Mouse (Mus musculus): ENCODE results near the gene Helz. TPM values are rescaled to one million over a fixed set of nuclear protein-coding genes. Genes with fewer than 3 reads are reported as not detected.

Helz gene
- polyA plus RNA-seq, 1 experiment from 2014 or later = 24.1 TPM

- DNase-seq (ENCODE audit: low spot score) = no peak
Measured at GRCm38 (mm10) chr11:107668977-107669376, 121.2 kb downstream of the Helz start.

DNA sequence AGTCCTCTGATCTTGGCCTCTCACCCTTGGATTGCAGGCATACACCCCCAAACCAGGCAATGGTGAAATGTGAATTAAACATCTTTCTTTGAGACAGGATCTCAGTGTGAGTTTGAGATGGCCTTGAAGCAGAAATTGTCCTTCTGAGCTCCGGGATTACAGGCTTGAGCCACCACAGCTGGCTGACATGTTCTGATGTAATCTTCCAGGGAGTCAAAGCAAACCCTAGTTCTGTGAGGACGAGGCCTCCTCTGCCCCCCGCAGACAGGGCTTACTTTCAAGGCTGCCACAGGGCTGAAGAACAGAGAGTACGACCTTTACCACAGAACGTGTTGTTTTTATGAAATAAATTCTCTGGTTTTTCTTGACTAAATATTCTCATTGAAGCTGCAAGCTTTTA, 126.3 kb downstream of the Helz start:
- DNase-seq (ENCODE audit: low spot score) = no peak

- DNase-seq (ENCODE audit: low spot score) = no peak
Measured at GRCm38 (mm10) chr11:107674601-107675000, 126.9 kb downstream of the Helz start.

DNA sequence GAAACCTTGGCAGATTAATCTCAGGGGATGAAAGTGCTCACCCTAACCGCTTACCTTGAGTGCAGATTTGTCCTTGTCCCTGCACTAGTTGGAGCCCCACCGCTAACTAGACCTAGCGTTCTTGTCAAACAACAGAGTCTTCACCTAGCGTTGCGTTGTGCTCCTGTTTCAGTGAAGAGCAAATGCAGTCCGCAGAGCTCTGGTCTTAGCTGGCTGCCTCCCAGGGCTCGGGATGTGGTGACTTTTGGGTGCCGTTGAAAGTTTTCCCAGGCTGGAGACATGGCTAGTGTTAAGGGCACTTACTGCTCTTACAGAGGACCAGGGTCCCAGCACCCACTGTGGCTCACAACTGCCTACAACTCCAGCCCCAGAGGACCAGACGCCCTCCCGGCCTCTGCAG, 127.5 kb downstream of the Helz start:
- DNase-seq (ENCODE audit: low spot score) = no peak

- no peak for DNase-seq (ENCODE audit: low spot score)
Measured at GRCm38 (mm10) chr11:107676207-107676940, 128.6 kb downstream of the Helz start.

- DNase-seq (ENCODE audit: low spot score) = no peak
Measured at GRCm38 (mm10) chr11:107682694-107683355, 135.1 kb downstream of the Helz start.

GRCm38 (mm10) chr11:107683544-107684465, 136.1 kb downstream of the Helz start:
- no peak for DNase-seq (ENCODE audit: low spot score)

DNA sequence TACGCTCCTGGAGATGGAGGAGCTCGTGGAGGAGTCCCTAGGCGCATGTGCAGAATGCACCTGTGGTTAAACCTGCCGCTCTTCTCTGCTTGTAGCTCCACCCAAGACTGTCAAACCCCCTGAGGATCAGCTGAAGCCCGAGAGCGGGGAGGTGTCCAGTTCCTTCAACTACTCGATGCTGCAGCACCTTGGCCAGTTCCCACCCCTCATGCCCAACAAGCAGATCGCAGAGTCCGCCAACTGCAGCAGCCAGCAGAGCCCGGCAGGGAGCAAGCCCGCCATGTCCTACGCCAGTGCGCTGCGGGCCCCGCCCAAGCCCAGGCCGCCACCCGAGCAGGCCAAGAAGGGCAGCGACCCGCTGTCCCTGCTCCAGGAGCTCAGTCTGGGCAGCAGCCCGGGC, 138.6 kb downstream of the Helz start:
- no peak for DNase-seq (ENCODE audit: low spot score)

GRCm38 (mm10) chr11:107688480-107688879, 140.8 kb downstream of the Helz start:
- no peak for DNase-seq (ENCODE audit: low spot score)

DNA sequence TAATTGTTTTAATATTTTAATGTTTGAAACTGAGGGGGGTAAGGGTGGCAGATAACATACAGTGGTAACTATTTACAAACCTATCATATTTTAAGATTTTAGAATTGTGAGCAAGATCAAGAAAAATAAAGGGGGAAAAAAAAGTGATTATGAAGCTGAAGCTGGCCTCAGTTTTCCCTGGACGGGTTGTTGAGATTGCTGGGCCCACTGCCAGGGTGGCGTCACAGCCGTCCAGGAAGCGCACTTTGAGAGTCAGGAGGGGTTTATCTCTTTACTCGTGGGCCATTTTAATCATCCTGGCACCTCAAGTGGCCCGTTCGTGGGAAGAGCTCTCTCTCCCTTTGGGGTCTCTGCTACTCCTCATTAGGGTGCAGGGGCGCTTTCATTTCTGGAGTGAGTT, 143.8 kb downstream of the Helz start:
- no peak for DNase-seq (ENCODE audit: low spot score)

- DNase-seq (ENCODE audit: low spot score) = peak; percentile 48
Measured at GRCm38 (mm10) chr11:107693338-107693737, 145.6 kb downstream of the Helz start.

GRCm38 (mm10) chr11:107699967-107700366, 152.2 kb downstream of the Helz start:
- no peak for DNase-seq (ENCODE audit: low spot score)

- no peak for DNase-seq (ENCODE audit: low spot score)
Measured at GRCm38 (mm10) chr11:107703272-107704134, 155.8 kb downstream of the Helz start.

GRCm38 (mm10) chr11:107705060-107705459, 157.3 kb downstream of the Helz start:
- no peak for DNase-seq (ENCODE audit: low spot score)

DNA sequence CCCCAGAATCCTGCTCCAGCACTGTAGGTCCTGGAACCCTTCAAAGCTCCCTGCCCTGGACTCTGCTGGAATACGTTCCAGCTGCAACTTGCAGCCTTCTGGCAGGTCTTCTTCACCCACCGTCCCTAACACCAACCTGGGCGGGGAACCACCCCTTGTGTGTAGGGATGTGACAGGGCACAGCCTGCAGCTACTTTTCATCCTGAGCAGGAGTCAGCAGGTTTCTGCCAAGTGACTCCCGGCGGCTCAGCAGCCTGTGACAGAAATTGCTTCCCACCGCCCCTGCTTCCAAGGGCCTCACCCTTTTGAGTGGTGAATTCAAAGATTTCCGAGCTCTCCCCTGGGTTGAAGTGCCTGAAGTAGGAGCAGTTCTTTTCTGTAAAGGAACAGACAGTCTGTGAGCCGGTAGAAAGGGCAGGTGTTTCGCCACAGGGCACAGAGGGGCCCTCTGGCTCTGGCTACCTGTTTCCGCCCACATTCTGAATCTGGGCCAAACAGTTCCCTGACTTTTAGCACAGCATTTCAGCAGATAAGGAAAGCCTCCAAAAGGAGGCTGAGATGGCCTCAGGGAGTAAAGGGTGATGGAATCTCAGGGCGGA, 157.8 kb downstream of the Helz start:
- DNase-seq (ENCODE audit: low spot score) = no peak

GRCm38 (mm10) chr11:107707897-107708610, 160.3 kb downstream of the Helz start:
- no peak for DNase-seq (ENCODE audit: low spot score)

- no peak for DNase-seq (ENCODE audit: low spot score)
Measured at GRCm38 (mm10) chr11:107710379-107710778, 162.6 kb downstream of the Helz start.

GRCm38 (mm10) chr11:107714368-107714767, 166.6 kb downstream of the Helz start:
- no peak for DNase-seq (ENCODE audit: low spot score)

DNA sequence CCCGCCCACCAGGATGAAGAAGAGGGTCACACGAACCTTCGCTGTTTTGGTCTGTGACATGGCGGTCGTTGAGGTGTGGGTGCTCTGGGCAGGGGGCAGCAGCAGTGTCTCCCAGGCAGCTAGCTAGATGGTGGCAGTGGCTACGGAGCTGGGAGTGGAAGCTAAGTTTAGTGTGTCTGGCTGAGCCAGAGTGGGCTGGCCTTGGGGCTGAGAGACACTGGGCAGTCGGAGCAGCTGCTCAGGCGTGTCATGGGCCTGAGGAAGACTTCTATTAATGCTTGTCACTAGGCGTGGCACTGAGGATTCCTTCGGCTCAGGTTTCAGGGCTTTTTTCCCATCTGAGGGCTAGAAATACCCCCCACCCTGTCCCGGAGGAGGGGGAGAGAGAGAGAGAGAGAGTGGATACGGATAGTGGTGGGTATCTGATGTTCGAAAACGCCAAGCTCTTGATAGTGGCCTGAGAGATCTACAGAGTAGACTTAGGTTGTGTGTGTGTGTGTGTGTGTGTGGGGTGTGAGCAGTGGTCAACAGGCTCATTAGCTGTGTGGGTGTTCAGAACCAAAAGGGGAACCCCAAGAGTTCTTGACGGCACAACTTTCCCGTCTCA, 168.7 kb downstream of the Helz start, which contains the start of gene Cacng1:
Gene Cacng1, minus strand, starts transcription at position 191 of the 607 bp plus-strand sequence.
- no peak for DNase-seq (ENCODE audit: low spot score)
